Mouse (Mus musculus) intestine, embryonic 15.5 days (tissue): ENCODE results near the gene Rap1gds1. TPM values are rescaled to one million over a fixed set of nuclear protein-coding genes. Genes with fewer than 3 reads are reported as not detected.
A peak's percentile ranks its signal among the peaks of the same experiment; 100 is the strongest.

Experiments
- ATAC-seq: fragments of 200-750 bp; cut with Nextera tagmentation; 2 replicates; pipeline ENCODE4 v1.8.0; 2017; ENCODE audit warnings: moderate TSS enrichment, moderate library complexity
- H3K27ac ChIP-seq: fragments of 300-500 bp; sonication (generic); 2 replicates; pipeline ENCODE4 v1.5.1; 2015; ENCODE audit warnings: mild to moderate bottlenecking, inconsistent platforms
- H3K27me3 ChIP-seq: fragments of 300-500 bp; sonication (generic); replicated peaks from 2 replicates; pipeline ENCODE4 v1.6.1; 2015; ENCODE audit warnings: inconsistent platforms
- H3K36me3 ChIP-seq: fragments of 300-500 bp; sonication (generic); 2 replicates; pipeline ENCODE4 v1.6.1; 2015; ENCODE audit warnings: inconsistent platforms
- H3K4me1 ChIP-seq: fragments of 300-500 bp; sonication (generic); replicated peaks from 2 replicates; pipeline ENCODE4 v1.6.1; 2015; ENCODE audit warnings: inconsistent platforms
- H3K4me2 ChIP-seq: fragments of 300-500 bp; sonication (generic); replicated peaks from 2 replicates; pipeline ENCODE4 v1.6.1; 2015; ENCODE audit warnings: mild to moderate bottlenecking, inconsistent platforms
- H3K4me3 ChIP-seq: fragments of 300-500 bp; sonication (generic); replicated peaks from 2 replicates; pipeline ENCODE4 v1.5.1; 2015; ENCODE audit warnings: inconsistent platforms
- H3K9ac ChIP-seq: fragments of 300-500 bp; sonication (generic); 2 replicates; pipeline ENCODE4 v1.6.1; 2015; ENCODE audit warnings: inconsistent platforms
- H3K9me3 ChIP-seq: fragments of 300-500 bp; sonication (generic); 2 replicates; pipeline ENCODE4 v1.6.1; 2016; ENCODE audit warnings: inconsistent platforms
- WGBS: fragments of 180-500 bp; shearing (Covaris S2); methylation state at CpG from one replicate; pipeline ENCODE4 v1.1.7; 2015; 5-methylcytosine and 5-hydroxymethylcytosine counted together
- polyA plus RNA-seq: library from polyadenylated mRNA; unstranded; fragments of >200 nt; fragmentation: Nextera tagmentation; extraction: Ambion mirVana; gene quantifications from 2 replicates; pipeline ENCODE4 v1.2.1, GENCODE M21; 2015

Rap1gds1 gene
- polyA plus RNA-seq, 1 experiment from 2014 or later = 53.2 TPM

GRCm38 (mm10) chr3:139083778-139084539 lies 9.0 kb upstream of the Rap1gds1 start:
- no peak overlapping the region for H3K9ac ChIP-seq
- peaks cover 4% of the 10 kb centered on the region; the same call in 1 of the 2 replicates for H3K9me3 ChIP-seq

GRCm38 (mm10) chr3:139079831-139080230 lies 4.8 kb upstream of the Rap1gds1 start:
- no peak overlapping the region for H3K4me3 ChIP-seq
- H3K27ac ChIP-seq = no peak overlapping the region
- H3K4me2 ChIP-seq = no peak overlapping the region
- 87% methylated on average over 6 of the region's 6 CpGs for WGBS
- no peaks in the 10 kb centered on the region for H3K36me3 ChIP-seq
- ATAC-seq = no peak
- no peaks in the 10 kb centered on the region for H3K9me3 ChIP-seq
- H3K9ac ChIP-seq = no peak overlapping the region
- H3K27me3 ChIP-seq = no peaks in the 10 kb centered on the region
- H3K4me1 ChIP-seq = 0 out of 2 replicates have a peak, but pooled peaks cover 2% of the 10 kb centered on the region

More at GRCm38 (mm10) chr3:139083778-139084539, 9.0 kb upstream of the Rap1gds1 start:
- H3K27ac ChIP-seq = no peak overlapping the region
- no peaks in the 10 kb centered on the region for H3K27me3 ChIP-seq
- no peak overlapping the region for H3K4me2 ChIP-seq
- peak; percentile 80 for ATAC-seq
- H3K36me3 ChIP-seq = no peaks in the 10 kb centered on the region
- H3K4me3 ChIP-seq = no peak overlapping the region
- 51% methylated on average over 5 of the region's 5 CpGs for WGBS
- no peaks in the 10 kb centered on the region for H3K4me1 ChIP-seq

GRCm38 (mm10) chr3:139078010-139078409 lies 3.0 kb upstream of the Rap1gds1 start:
- Histone ChIP-seq H3K9ac (no peak overlapping the region), H3K4me1 (0 out of 2 replicates have a peak, but pooled peaks cover 2% of the 10 kb centered on the region), H3K4me3 (no peak overlapping the region), H3K27me3 (no peaks in the 10 kb centered on the region), H3K9me3 (no peaks in the 10 kb centered on the region), H3K27ac (no peak overlapping the region), H3K36me3 (no peaks in the 10 kb centered on the region), H3K4me2 (no peak overlapping the region)
- no peak for ATAC-seq
- WGBS = 84% methylated on average over 3 of the region's 3 CpGs

GRCm38 (mm10) chr3:139076059-139076455 lies 1.1 kb upstream of the Rap1gds1 start:
- no peaks in the 10 kb centered on the region for H3K9me3 ChIP-seq
- peak overlapping the region; percentile 94 for H3K4me2 ChIP-seq
- no peaks in the 10 kb centered on the region for H3K27me3 ChIP-seq
- WGBS = 6% methylated on average over 7 of the region's 7 CpGs
- H3K36me3 ChIP-seq = no peaks in the 10 kb centered on the region
- 0 out of 2 replicates have a peak, but pooled peaks cover 2% of the 10 kb centered on the region for H3K4me1 ChIP-seq
- H3K4me3 ChIP-seq = peak overlapping the region; percentile 93
- H3K9ac ChIP-seq = peak overlapping the region; percentile 83
- ATAC-seq = no peak
- peak overlapping the region; percentile 92; the same call in 1 of the 2 replicates for H3K27ac ChIP-seq

GRCm38 (mm10) chr3:139075333-139076058 lies 495 bp upstream of the Rap1gds1 start:
- under 1% methylated on average over 68 of the region's 72 CpGs for WGBS
- Histone ChIP-seq H3K9me3 (no peaks in the 10 kb centered on the region), H3K4me2 (peak overlapping the region; percentile 94), H3K4me3 (peak overlapping the region; percentile 93), H3K27me3 (no peaks in the 10 kb centered on the region), H3K9ac (peak overlapping the region; percentile 83), H3K4me1 (0 out of 2 replicates have a peak, but pooled peaks cover 2% of the 10 kb centered on the region), H3K27ac (peak overlapping the region; percentile 92), H3K36me3 (no peaks in the 10 kb centered on the region)
- peak; percentile 98 for ATAC-seq

GRCm38 (mm10) chr3:139073801-139074483 lies 1.1 kb downstream of the Rap1gds1 start:
- Histone ChIP-seq H3K9ac (peak overlapping the region; percentile 90), H3K4me3 (peak overlapping the region; percentile 93), H3K4me2 (peak overlapping the region; percentile 67), H3K9me3 (no peaks in the 10 kb centered on the region), H3K27me3 (no peaks in the 10 kb centered on the region), H3K4me1 (0 out of 2 replicates have a peak, but pooled peaks cover 2% of the 10 kb centered on the region), H3K27ac (peak overlapping the region; percentile 99), H3K36me3 (no peaks in the 10 kb centered on the region)
- WGBS = 2% methylated on average over 12 of the region's 12 CpGs
- no peak for ATAC-seq

- no peaks in the 10 kb centered on the region for H3K4me1 ChIP-seq
- no peaks in the 10 kb centered on the region for H3K27me3 ChIP-seq
- no peak overlapping the region for H3K27ac ChIP-seq
- WGBS = 47% methylated on average over 4 of the region's 4 CpGs
- no peak overlapping the region for H3K9ac ChIP-seq
- no peaks in the 10 kb centered on the region for H3K36me3 ChIP-seq
- ATAC-seq = no peak
- H3K9me3 ChIP-seq = no peaks in the 10 kb centered on the region
- no peak overlapping the region for H3K4me3 ChIP-seq
- no peak overlapping the region for H3K4me2 ChIP-seq
Observed at GRCm38 (mm10) chr3:139069539-139069938, 5.5 kb downstream of the Rap1gds1 start.

- WGBS = 93% methylated on average over 9 of the region's 9 CpGs
- no peak overlapping the region for H3K4me3 ChIP-seq
- H3K27me3 ChIP-seq = no peaks in the 10 kb centered on the region
- H3K4me2 ChIP-seq = no peak overlapping the region
- H3K9ac ChIP-seq = no peak overlapping the region
- H3K4me1 ChIP-seq = no peaks in the 10 kb centered on the region
- ATAC-seq = no peak
- H3K9me3 ChIP-seq = no peaks in the 10 kb centered on the region
- no peak overlapping the region for H3K27ac ChIP-seq
- no peaks in the 10 kb centered on the region for H3K36me3 ChIP-seq
Observed at GRCm38 (mm10) chr3:139064076-139064475, 10.9 kb downstream of the Rap1gds1 start.

- H3K9ac ChIP-seq = no peak overlapping the region
- H3K9me3 ChIP-seq = no peaks in the 10 kb centered on the region
- no peak overlapping the region for H3K4me3 ChIP-seq
- 81% methylated on average over 3 of the region's 3 CpGs for WGBS
- no peak overlapping the region for H3K4me2 ChIP-seq
- no peaks in the 10 kb centered on the region for H3K4me1 ChIP-seq
- no peak overlapping the region for H3K27ac ChIP-seq
- no peaks in the 10 kb centered on the region for H3K36me3 ChIP-seq
- H3K27me3 ChIP-seq = no peaks in the 10 kb centered on the region
- ATAC-seq = no peak
Observed at GRCm38 (mm10) chr3:139062088-139062487, 12.9 kb downstream of the Rap1gds1 start.

- Histone ChIP-seq H3K4me2 (no peak overlapping the region), H3K9ac (no peak overlapping the region), H3K27me3 (no peaks in the 10 kb centered on the region), H3K27ac (no peak overlapping the region), H3K4me3 (no peak overlapping the region), H3K4me1 (0 out of 2 replicates have a peak, but pooled peaks cover 8% of the 10 kb centered on the region), H3K9me3 (no peaks in the 10 kb centered on the region), H3K36me3 (no peaks in the 10 kb centered on the region)
- no peak for ATAC-seq
- WGBS = 86% methylated on average over 12 of the region's 12 CpGs
Observed at GRCm38 (mm10) chr3:139048701-139049622, 26.0 kb downstream of the Rap1gds1 start.

GRCm38 (mm10) chr3:139042433-139042854 lies 32.6 kb downstream of the Rap1gds1 start:
- Histone ChIP-seq H3K27me3 (no peaks in the 10 kb centered on the region), H3K27ac (no peak overlapping the region), H3K36me3 (no peaks in the 10 kb centered on the region), H3K4me2 (no peak overlapping the region), H3K4me1 (no peaks in the 10 kb centered on the region), H3K9ac (no peak overlapping the region), H3K9me3 (no peaks in the 10 kb centered on the region), H3K4me3 (no peak overlapping the region)
- WGBS = 69% methylated on average over 3 of the region's 3 CpGs
- ATAC-seq = peak; percentile 66
